Mouse (Mus musculus): ENCODE results near the gene Cdh24.
A peak's percentile ranks its signal among the peaks of the same experiment; 100 is the strongest.

The Cdh24 gene

DNA sequence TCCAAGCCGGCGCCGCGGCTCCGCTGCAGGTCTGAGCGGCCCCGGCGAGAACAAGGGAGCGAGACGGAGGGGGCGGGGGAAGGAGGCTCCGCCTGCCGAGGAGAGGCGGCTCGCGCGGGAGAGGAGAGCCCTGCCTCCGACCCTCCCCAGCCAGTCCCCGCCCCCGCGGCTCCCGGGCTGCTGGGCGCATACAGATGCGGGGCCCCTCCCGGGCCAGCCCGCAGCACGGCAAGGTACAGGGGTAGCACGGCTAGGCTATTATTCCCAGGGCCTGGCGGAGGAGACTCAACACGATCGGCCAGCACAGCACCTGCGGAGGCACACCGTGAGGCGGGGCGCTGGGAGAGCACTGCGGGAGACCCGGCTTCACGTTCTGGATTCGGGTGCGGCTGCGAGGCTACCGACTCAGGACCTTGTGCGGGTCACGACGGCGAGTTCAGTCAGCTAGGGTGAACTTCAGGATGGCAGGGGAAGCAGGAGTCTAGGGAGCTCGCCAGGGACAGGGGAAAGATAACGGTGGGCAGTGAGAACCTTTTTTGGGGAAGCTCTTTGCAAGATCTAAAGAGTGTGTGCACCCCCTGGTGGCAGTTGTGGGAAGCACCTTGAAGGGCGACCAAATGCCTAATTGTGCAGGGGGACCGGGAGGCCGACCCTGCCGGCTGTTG lies at the start of gene Cdh24:
Gene Cdh24 (minus strand): TSS at position 60 of the 665 bp plus-strand sequence.
- peak; percentile 85 to 87 for DNase-seq

GRCm38 (mm10) chr14:54687251-54687650 lies 46.1 kb upstream of the Cdh24 start:
- no peak for DNase-seq

- peak; percentile 100 for DNase-seq
These were observed 45.5 kb upstream of the Cdh24 start, which contains the start of gene Acin1 for GRCm38 (mm10) chr14:54686522-54687143. TSS of gene Acin1 (minus strand) at chr14:54686931.

DNA sequence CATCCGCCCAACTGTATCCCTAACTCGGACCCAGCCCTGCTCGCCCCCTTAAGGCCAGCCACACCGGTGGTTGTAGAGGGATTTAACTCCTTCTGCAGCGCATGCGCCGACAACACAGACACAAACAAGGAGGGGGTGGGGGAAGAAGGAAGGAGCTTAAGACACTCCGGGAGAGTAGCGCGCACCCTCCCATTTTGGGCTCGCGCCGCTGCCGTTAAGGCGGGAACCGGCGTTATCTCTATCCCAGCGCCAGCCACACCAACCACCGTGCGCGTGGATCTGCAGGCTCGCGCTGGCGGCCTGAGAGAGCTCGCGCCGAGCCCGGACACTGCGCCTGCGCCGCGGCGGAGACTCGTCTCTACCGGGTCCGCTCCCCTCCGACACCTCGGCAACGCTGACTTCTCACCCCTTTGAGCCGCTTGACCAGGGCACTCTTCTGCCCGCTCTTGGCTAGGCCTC lies 44.9 kb upstream of the Cdh24 start, which contains the start of gene 1700123O20Rik:
Gene 1700123O20Rik (plus strand): TSS at position 154 of the 459 bp plus-strand sequence.
- DNase-seq = no peak

GRCm38 (mm10) chr14:54685471-54685870 lies 44.3 kb upstream of the Cdh24 start:
- DNase-seq = no peak

GRCm38 (mm10) chr14:54682396-54682795 lies 41.2 kb upstream of the Cdh24 start:
- no peak for DNase-seq

DNA sequence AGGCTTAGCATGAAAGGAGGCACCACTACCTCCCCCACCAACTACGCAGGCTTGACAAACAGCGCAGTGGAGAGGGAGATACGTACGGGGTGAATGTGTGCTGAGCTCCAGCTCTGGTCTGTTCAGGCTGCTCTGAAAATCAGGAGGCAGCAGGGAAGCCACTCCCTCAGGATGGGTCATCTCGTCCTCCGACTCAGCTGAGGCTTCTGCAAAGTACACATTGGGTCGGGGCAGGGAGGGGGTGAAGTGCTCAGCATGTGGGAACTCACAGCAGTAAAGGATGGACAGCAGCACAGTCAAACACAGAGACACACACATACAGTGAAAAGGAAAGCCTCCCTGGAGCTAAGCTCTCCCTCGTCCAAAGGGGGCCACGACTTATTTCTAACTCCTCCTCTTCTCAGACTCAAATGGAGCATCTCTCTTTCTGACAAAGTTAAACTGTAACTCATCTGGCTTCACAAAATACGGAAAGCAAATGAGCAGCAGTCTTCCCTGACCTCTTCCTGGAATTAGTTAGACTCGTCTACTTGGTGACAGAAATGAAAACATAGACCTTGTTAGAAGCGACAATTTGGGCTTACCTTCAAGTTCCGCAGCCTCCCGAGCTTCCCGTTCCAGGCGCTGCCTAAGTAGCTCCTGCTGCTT lies 37.6 kb upstream of the Cdh24 start:
- no peak for DNase-seq

GRCm38 (mm10) chr14:54676290-54676689 lies 35.1 kb upstream of the Cdh24 start:
- DNase-seq = no peak

- no peak for DNase-seq
These were observed 33.2 kb upstream of the Cdh24 start for GRCm38 (mm10) chr14:54674317-54674716.

- DNase-seq = peak; percentile 47 to 54
These were observed 28.2 kb upstream of the Cdh24 start for GRCm38 (mm10) chr14:54669381-54669780.

DNA sequence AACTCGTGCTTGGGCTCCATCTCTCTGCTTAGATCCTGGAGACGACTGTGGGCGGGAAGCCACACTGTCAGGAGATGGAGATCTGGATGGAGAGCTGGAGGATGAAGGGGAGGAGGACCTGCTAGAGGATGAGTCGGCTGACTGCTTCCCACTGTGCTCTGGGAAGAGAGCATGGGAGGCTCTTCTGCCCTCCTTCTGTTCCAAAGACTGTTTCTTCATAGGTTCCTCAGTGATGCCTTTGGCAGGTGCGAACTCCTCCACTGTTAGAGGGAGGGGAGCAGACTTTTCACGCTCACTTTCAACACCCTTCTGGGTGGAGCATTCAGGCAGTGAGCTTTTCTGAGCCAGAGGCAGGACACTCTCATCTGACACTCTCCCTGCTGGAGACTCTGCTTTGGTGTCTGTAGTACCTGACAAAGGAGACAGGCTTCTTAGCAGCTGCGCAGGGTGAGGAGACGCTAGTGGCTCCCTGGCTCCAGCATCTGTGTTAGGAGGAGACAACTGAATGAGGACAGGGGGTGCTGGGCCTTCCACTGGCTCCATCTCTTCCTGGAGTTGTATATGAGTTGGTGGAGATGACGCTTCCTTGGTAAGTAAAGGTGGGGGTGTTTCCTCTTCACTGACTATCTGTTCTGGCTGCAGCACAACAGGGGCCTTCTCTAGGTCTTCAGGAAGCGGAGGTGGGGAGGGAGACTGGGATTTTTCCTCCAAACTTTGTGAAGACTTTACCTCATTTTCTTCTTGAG lies 23.5 kb upstream of the Cdh24 start:
- DNase-seq = no peak

DNA sequence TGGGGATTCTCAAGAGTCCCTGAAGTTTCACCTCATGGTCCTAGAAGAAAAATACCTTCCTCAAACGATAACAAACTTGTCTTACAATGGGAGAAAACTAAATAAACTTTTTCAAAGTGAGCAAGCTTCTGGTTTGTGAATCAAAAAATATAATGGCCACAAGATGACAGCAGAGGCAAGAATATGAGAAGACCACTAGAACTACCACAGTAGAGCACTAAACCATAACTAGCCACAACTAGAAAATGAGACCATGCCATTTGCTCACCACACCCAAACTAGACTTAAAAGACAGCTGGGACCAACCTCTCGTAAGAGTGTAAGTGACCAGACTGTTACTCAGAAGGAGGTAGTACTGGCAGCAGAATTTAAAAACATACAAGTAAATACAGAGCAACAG lies 18.8 kb upstream of the Cdh24 start:
- DNase-seq = no peak

GRCm38 (mm10) chr14:54653496-54653895 lies 12.3 kb upstream of the Cdh24 start:
- peak; percentile 80 to 81 for DNase-seq

DNA sequence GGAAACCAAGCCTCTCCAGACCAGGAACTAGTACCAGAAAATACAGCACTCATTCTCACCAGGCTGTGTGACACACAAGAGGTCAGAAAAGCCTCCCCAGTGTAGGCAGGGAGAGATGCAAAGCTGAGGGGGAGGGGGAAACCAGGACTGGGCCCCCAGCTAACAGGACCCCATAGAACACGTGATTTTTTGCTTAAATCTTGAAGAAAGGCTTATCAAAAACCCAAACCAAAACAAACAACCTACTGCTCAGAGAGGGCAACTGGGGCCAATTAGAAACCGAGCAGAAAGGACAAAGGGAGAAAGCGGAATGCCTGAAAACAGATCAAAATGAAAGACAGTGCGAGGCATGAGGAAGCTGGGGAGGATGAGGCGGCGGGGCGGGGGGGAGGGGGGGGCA lies 11.6 kb upstream of the Cdh24 start:
- DNase-seq = no peak

- no peak for DNase-seq
These were observed 10.4 kb upstream of the Cdh24 start for GRCm38 (mm10) chr14:54651556-54651955.

DNA sequence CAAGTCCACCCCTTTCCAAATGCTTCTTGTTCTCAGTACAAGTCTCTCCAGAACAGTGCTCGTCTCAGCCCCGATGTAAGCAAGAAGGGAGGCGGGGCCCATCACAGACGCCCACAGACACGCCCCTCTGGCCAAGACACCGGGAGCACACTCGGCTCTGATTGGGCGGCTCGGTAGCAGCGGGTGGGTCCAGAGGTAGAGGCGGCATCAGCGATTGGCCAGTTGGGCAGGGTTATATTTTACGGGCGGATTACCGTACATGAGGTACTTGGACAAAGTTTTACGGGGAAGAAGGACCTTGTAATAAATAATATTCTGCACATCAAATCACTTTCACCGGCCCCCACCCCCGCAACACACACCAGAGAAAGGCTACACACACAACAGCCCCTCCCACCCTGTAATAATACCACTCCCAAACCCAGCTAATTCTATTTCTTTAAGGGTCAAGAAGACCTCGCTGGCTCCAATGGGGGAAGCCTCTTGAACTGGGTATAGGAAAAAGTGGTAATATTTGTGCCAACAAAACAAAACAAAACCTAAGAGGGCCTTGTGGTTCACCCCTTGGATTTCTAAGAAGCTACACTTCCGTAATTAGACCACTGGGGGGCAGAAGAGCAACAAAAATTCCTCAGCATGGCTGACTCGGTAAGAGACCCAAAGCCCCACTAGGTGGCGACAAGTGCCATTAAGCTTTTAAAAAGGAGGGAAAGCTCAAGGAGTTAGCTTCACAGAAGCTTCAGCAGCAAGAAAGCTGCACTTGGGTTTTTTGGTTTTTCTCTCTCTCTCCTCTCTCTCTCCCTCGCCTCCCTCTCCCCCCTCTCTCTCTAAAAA lies 9.7 kb upstream of the Cdh24 start:
- peak; percentile 83 to 86 for DNase-seq

GRCm38 (mm10) chr14:54647900-54648299 lies 6.7 kb upstream of the Cdh24 start:
- DNase-seq = no peak

DNA sequence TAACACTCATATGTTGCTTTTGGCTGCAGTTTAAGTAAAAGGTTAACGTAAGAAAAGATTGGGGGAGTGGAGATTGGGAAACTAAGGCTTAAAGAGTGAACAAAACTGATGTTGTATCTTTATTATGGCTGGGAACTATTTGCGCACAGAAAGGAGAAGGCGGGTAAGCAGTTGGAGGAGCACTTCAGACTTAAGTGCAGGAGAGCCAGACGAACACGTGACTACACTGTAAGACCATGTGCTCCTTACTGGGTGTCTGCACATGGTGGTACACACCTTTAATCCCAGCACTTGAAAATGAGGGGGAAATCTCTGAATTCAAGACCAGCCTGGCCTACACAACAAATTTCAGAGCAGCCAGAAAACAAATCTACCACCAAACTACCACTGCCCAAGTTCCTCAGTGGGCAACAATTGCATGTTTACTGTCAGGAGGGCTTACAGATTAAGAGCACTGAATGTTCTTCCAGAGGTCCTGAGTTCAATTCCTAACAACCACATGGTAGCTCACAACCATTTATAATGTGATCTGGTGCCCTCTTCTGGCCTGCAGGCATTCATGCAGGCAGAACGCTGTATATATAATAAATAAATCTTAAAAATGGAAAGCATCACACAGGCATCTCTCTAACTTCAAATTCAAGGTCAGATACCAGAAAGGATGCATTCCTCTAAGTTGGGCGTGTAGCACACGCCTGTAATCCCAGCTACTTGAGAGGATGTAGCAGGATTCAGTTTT lies 5.9 kb upstream of the Cdh24 start:
- no peak for DNase-seq

GRCm38 (mm10) chr14:54646455-54646854 lies 5.3 kb upstream of the Cdh24 start:
- DNase-seq = no peak

GRCm38 (mm10) chr14:54644294-54644693 lies 3.1 kb upstream of the Cdh24 start:
- DNase-seq = no peak

- DNase-seq = no peak
These were observed 1.8 kb upstream of the Cdh24 start for GRCm38 (mm10) chr14:54643011-54643410.

Data from cerebellum, postnatal 36 days (tissue).